Mouse (Mus musculus): ENCODE measurements around the gene Nfkbie. TPM values are rescaled to one million over a fixed set of nuclear protein-coding genes. Genes with fewer than 3 reads are reported as not detected.

Gene Nfkbie
- polyA plus RNA-seq (2014; fragmentation: Nextera tagmentation; extraction: Ambion mirVana) = 3.7 and 4.2 TPM in 2 replicates

GRCm38 (mm10) chr17:45555452-45556106, at the start of gene Nfkbie:
TSS of gene Nfkbie (plus strand) at chr17:45555703.
- Histone ChIP-seq H3K4me2 (replicated peaks; ENCODE audit: low read depth, low read length) (peak within 1 kb of the TSS; percentile 97), H3K4me1 (ENCODE audit: control insufficient read depth, insufficient read depth, low read length) (peaks cover 4% of the 10 kb centered on the region; the same call in 1 of the 2 replicates), H3K27me3 (ENCODE audit: control insufficient read depth, insufficient read depth, low read length) (no peaks in the 10 kb centered on the region), H3K36me3 (ENCODE audit: control insufficient read depth, insufficient read depth, low read length) (no peaks in the 10 kb centered on the region), H3K4me3 (ENCODE audit: low read depth, low read length) (peak within 1 kb of the TSS; percentile 57), H3K9ac (replicated peaks; ENCODE audit: low read depth, low read length) (peak within 1 kb of the TSS; percentile 39), H3K9me3 (ENCODE audit: control insufficient read depth, low read depth, low read length) (no peaks in the 10 kb centered on the region), H3K27ac (ENCODE audit: low read length) (no peak within 1 kb of the TSS)
- peak; percentile 82 for ATAC-seq (ENCODE audit: insufficient number of reproducible peaks, insufficient read depth, low FRiP score, low read depth)
- WGBS = under 1% methylated on average over 45 of the region's 45 CpGs

- Histone ChIP-seq H3K4me2 (replicated peaks; ENCODE audit: low read depth, low read length) (peak overlapping the region; percentile 10; the same call in 1 of the 2 replicates), H3K4me3 (ENCODE audit: low read depth, low read length) (no peak overlapping the region)
- 70% methylated on average over 6 of the region's 6 CpGs for WGBS
Observed at GRCm38 (mm10) chr17:45505941-45506465, 49.5 kb upstream of the Nfkbie start.

GRCm38 (mm10) chr17:45506700-45507189, 48.8 kb upstream of the Nfkbie start, which contains the start of gene Aars2:
TSS of gene Aars2 (plus strand) at chr17:45506841.
- Histone ChIP-seq H3K4me2 (replicated peaks; ENCODE audit: low read depth, low read length) (peak within 1 kb of the TSS; percentile 43), H3K4me1 (ENCODE audit: control insufficient read depth, insufficient read depth, low read length) (peaks cover 4% of the 10 kb centered on the region), H3K9me3 (ENCODE audit: control insufficient read depth, low read depth, low read length) (no peaks in the 10 kb centered on the region), H3K9ac (replicated peaks; ENCODE audit: low read depth, low read length) (peak within 1 kb of the TSS; percentile 61), H3K36me3 (ENCODE audit: control insufficient read depth, insufficient read depth, low read length) (no peaks in the 10 kb centered on the region; the same call in 1 of the 2 replicates), H3K4me3 (ENCODE audit: low read depth, low read length) (peak within 1 kb of the TSS; percentile 78), H3K27ac (ENCODE audit: low read length) (peak within 1 kb of the TSS; percentile 78; the same call in 1 of the 2 replicates), H3K27me3 (ENCODE audit: control insufficient read depth, insufficient read depth, low read length) (no peaks in the 10 kb centered on the region)
- peak; percentile 94 for ATAC-seq (ENCODE audit: insufficient number of reproducible peaks, insufficient read depth, low FRiP score, low read depth)
- under 1% methylated on average over 42 of the region's 42 CpGs for WGBS

More at GRCm38 (mm10) chr17:45505941-45506465, 49.5 kb upstream of the Nfkbie start:
- H3K36me3 ChIP-seq (ENCODE audit: control insufficient read depth, insufficient read depth, low read length) = no peaks in the 10 kb centered on the region; the same call in 1 of the 2 replicates
- H3K9me3 ChIP-seq (ENCODE audit: control insufficient read depth, low read depth, low read length) = no peaks in the 10 kb centered on the region
- peaks cover 4% of the 10 kb centered on the region for H3K4me1 ChIP-seq (ENCODE audit: control insufficient read depth, insufficient read depth, low read length)
- no peak for ATAC-seq (ENCODE audit: insufficient number of reproducible peaks, insufficient read depth, low FRiP score, low read depth)
- no peaks in the 10 kb centered on the region for H3K27me3 ChIP-seq (ENCODE audit: control insufficient read depth, insufficient read depth, low read length)
- H3K27ac ChIP-seq (ENCODE audit: low read length) = no peak overlapping the region
- H3K9ac ChIP-seq (replicated peaks; ENCODE audit: low read depth, low read length) = no peak overlapping the region

GRCm38 (mm10) chr17:45510871-45511270, 44.6 kb upstream of the Nfkbie start:
- Histone ChIP-seq H3K4me3 (ENCODE audit: low read depth, low read length) (no peak overlapping the region), H3K36me3 (ENCODE audit: control insufficient read depth, insufficient read depth, low read length) (no peaks in the 10 kb centered on the region; the same call in 1 of the 2 replicates), H3K9ac (replicated peaks; ENCODE audit: low read depth, low read length) (no peak overlapping the region), H3K27ac (ENCODE audit: low read length) (no peak overlapping the region), H3K9me3 (ENCODE audit: control insufficient read depth, low read depth, low read length) (no peaks in the 10 kb centered on the region), H3K4me2 (replicated peaks; ENCODE audit: low read depth, low read length) (no peak overlapping the region), H3K4me1 (ENCODE audit: control insufficient read depth, insufficient read depth, low read length) (peaks cover 4% of the 10 kb centered on the region), H3K27me3 (ENCODE audit: control insufficient read depth, insufficient read depth, low read length) (no peaks in the 10 kb centered on the region)
- no peak for ATAC-seq (ENCODE audit: insufficient number of reproducible peaks, insufficient read depth, low FRiP score, low read depth)
- 87% methylated on average over 4 of the region's 4 CpGs for WGBS

- ATAC-seq (ENCODE audit: insufficient number of reproducible peaks, insufficient read depth, low FRiP score, low read depth) = no peak
- H3K4me1 ChIP-seq (ENCODE audit: control insufficient read depth, insufficient read depth, low read length) = no peaks in the 10 kb centered on the region
- WGBS = 93% methylated on average over 4 of the region's 4 CpGs
- no peak overlapping the region for H3K4me3 ChIP-seq (ENCODE audit: low read depth, low read length)
- no peak overlapping the region for H3K4me2 ChIP-seq (replicated peaks; ENCODE audit: low read depth, low read length)
- H3K27ac ChIP-seq (ENCODE audit: low read length) = no peak overlapping the region
- H3K27me3 ChIP-seq (ENCODE audit: control insufficient read depth, insufficient read depth, low read length) = no peaks in the 10 kb centered on the region
- H3K9me3 ChIP-seq (ENCODE audit: control insufficient read depth, low read depth, low read length) = no peaks in the 10 kb centered on the region
- H3K36me3 ChIP-seq (ENCODE audit: control insufficient read depth, insufficient read depth, low read length) = no peaks in the 10 kb centered on the region; the same call in 1 of the 2 replicates
- no peak overlapping the region for H3K9ac ChIP-seq (replicated peaks; ENCODE audit: low read depth, low read length)
Observed at GRCm38 (mm10) chr17:45511757-45512156, 43.7 kb upstream of the Nfkbie start.

- ATAC-seq (ENCODE audit: insufficient number of reproducible peaks, insufficient read depth, low FRiP score, low read depth) = no peak
- no peak overlapping the region for H3K9ac ChIP-seq (replicated peaks; ENCODE audit: low read depth, low read length)
- no peak overlapping the region for H3K4me3 ChIP-seq (ENCODE audit: low read depth, low read length)
- no peak overlapping the region for H3K4me2 ChIP-seq (replicated peaks; ENCODE audit: low read depth, low read length)
- no peaks in the 10 kb centered on the region for H3K9me3 ChIP-seq (ENCODE audit: control insufficient read depth, low read depth, low read length)
- H3K27ac ChIP-seq (ENCODE audit: low read length) = no peak overlapping the region
- no peaks in the 10 kb centered on the region for H3K4me1 ChIP-seq (ENCODE audit: control insufficient read depth, insufficient read depth, low read length)
- 42% methylated on average over 15 of the region's 15 CpGs for WGBS
- no peaks in the 10 kb centered on the region for H3K27me3 ChIP-seq (ENCODE audit: control insufficient read depth, insufficient read depth, low read length)
- H3K36me3 ChIP-seq (ENCODE audit: control insufficient read depth, insufficient read depth, low read length) = peaks cover 3% of the 10 kb centered on the region; the same call in 1 of the 2 replicates
Observed at GRCm38 (mm10) chr17:45515204-45515726, 40.2 kb upstream of the Nfkbie start.

GRCm38 (mm10) chr17:45515806-45516205, 39.7 kb upstream of the Nfkbie start:
- WGBS = 80% methylated on average over 10 of the region's 10 CpGs
- no peak for ATAC-seq (ENCODE audit: insufficient number of reproducible peaks, insufficient read depth, low FRiP score, low read depth)
- H3K27me3 ChIP-seq (ENCODE audit: control insufficient read depth, insufficient read depth, low read length) = no peaks in the 10 kb centered on the region
- H3K9me3 ChIP-seq (ENCODE audit: control insufficient read depth, low read depth, low read length) = no peaks in the 10 kb centered on the region
- no peak overlapping the region for H3K9ac ChIP-seq (replicated peaks; ENCODE audit: low read depth, low read length)
- H3K4me2 ChIP-seq (replicated peaks; ENCODE audit: low read depth, low read length) = no peak overlapping the region
- H3K4me1 ChIP-seq (ENCODE audit: control insufficient read depth, insufficient read depth, low read length) = no peaks in the 10 kb centered on the region
- H3K27ac ChIP-seq (ENCODE audit: low read length) = no peak overlapping the region
- H3K36me3 ChIP-seq (ENCODE audit: control insufficient read depth, insufficient read depth, low read length) = peaks cover 4% of the 10 kb centered on the region; the same call in 1 of the 2 replicates
- no peak overlapping the region for H3K4me3 ChIP-seq (ENCODE audit: low read depth, low read length)

GRCm38 (mm10) chr17:45516488-45516887, 39.0 kb upstream of the Nfkbie start:
- Histone ChIP-seq H3K4me1 (ENCODE audit: control insufficient read depth, insufficient read depth, low read length) (no peaks in the 10 kb centered on the region), H3K9ac (replicated peaks; ENCODE audit: low read depth, low read length) (no peak overlapping the region), H3K27me3 (ENCODE audit: control insufficient read depth, insufficient read depth, low read length) (no peaks in the 10 kb centered on the region), H3K27ac (ENCODE audit: low read length) (no peak overlapping the region), H3K9me3 (ENCODE audit: control insufficient read depth, low read depth, low read length) (no peaks in the 10 kb centered on the region), H3K4me3 (ENCODE audit: low read depth, low read length) (no peak overlapping the region), H3K36me3 (ENCODE audit: control insufficient read depth, insufficient read depth, low read length) (peaks cover 4% of the 10 kb centered on the region; the same call in 1 of the 2 replicates), H3K4me2 (replicated peaks; ENCODE audit: low read depth, low read length) (no peak overlapping the region)
- WGBS = 45% methylated on average over 8 of the region's 8 CpGs
- ATAC-seq (ENCODE audit: insufficient number of reproducible peaks, insufficient read depth, low FRiP score, low read depth) = no peak

All from stomach, embryonic 14.5 days (tissue).